Mouse (Mus musculus) R1 (cell line): Measurements from ENCODE around the gene Rgs19.

ENCODE experiments used
- DNase-seq: peaks from one replicate; pipeline ENCODE4 v3.0.0-alpha.2; 2018; ENCODE audit warnings: low read depth, low spot score

Gene Rgs19

DNA sequence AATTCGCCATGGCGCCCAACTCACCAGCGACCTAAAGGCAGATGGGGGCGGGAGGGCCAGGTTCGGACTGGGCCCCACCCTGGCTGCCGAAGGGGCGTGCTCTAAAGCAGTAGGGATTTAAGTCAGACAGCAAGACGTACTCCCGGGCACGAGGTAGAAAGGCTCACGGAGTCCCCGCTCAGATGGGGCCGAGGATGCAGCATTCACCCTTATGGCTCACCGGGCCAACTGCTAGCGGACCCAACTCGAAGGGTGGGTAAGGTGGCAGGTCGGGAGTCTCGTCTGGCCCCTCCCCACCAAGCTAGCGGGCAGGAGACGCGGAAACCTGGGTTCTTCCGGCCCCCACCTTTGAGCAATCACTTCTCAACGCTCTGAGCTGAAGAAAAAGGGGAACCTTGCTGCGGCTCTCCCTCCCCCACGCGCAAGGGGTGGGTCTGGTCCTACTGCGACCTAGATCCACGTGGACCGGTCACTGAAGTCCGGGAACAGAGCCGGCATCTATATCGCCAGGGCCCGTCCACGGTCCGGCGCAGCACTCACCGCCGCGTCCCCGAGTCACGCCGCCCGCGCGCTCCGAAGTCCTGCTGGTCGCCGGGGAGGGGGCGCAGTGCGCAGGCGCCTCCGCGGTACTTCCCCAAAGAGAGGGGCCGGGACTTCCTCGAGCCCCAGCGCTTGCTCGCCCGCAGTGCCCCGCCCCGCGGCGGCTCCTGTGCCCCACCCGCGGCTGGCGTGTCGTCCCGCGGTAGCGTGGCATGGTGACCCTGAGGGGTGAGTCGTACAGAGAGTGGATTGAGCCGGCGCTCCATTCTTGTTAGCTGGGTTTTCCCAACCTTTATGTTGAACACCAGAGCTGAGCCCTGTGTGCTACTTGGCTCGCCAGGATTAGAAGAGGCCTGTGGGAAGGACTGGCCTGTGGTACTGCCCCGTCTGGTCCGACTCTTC, at the start of gene Rgs19:
TSS of gene Rgs19 (minus strand) at position 639 of the 942 bp plus-strand sequence.
- peak; percentile 80 for DNase-seq

DNA sequence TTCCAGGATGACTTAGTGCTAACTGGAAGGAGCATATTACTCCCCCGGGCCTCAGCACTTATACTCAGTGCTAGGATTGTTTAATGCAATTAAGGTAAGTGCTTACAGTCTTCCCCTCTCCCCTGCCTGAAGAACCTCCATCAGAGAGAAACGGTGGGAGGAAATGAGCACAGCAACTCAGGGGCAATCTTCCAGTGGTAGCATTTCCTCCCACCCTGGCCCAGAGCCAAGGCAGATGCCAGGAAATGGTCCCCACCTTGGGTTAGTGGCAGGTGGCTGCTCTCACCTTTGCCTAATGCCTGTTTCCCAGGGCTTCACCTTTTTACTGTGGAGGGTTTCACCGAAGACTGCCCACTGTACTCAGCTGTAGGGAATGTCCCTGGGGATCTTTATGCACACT, 36.3 kb upstream of the Rgs19 start:
- DNase-seq = no peak

GRCm38 (mm10) chr2:181727659-181728262, 34.0 kb upstream of the Rgs19 start:
- DNase-seq = no peak

DNA sequence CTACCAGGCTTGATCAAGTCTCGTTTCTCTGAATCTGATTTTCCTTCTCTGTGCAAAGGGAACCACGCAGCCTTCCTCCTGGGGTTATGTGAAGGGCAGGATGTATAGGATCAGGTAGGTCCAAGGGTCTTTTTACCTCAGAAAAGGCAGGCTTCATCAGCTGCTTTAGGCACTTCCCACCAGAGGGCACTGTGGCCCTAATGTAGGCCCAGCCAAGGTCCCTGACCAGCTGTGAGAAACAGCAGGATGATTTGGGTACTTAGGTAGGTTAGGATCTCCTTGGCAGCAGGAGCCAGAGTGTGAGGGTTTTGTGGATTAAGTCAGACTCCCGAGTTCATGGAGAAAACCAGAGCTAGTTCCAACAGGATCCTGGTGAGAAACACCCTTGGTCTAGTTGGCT, 28.4 kb upstream of the Rgs19 start:
- peak; percentile 44 for DNase-seq

DNA sequence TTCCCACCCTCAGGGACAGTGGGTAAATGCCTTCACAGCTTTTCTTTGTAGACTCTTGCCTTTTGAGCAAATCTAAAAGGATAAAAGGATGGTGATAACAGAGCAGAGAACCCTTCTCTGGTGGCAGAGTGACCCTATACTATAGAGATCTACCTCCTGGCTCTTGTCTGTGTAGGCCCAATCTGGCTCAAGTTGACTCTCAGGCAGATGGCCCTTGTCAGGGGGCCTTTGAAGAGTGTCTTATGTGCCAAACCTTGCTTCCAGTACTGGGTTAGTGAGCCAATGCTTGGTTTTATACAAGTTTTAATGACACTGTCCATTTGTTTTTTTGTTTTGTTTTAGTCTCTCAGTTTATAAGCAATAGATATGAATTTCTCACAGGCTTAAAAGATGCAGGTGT, 27.4 kb upstream of the Rgs19 start:
- no peak for DNase-seq

DNA sequence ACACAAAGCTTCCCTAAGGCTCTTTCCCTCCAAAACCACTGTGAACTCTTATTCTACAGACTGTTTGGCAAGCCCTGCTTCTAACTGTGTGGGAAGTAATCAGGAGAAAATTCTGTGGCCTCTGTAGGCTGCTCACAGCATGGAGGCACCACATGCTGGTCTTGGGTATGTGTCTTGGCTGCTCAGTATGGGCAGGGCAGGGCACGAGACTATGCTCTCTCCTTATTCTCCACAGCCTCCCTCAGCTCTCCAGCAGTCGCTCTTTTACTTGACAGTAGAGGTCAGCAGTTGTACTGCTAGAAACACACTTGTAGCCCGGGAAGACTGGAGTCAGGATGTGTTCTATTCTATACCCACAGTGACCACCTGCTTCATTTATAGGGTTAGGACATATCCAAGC, 26.3 kb upstream of the Rgs19 start:
- no peak for DNase-seq

DNA sequence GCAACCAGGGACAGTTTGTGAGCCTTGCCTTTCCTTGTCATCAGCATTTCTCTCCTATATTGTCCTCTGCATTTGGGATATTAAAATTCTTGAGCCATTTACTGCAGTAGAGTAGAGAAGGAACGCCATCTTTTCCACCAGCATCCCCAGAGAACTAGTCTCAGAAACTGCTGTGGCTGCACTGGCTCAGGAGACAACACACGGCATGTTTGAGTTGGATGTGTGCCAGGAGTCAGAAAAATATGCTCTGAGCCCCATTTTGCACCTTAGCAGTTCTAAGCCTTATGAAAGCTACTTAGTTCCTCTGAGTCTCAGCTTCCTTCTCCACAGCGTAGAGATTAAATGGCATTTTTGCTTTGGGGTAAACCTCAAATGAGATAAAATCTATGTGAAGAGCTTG, 23.2 kb upstream of the Rgs19 start:
- DNase-seq = no peak

DNA sequence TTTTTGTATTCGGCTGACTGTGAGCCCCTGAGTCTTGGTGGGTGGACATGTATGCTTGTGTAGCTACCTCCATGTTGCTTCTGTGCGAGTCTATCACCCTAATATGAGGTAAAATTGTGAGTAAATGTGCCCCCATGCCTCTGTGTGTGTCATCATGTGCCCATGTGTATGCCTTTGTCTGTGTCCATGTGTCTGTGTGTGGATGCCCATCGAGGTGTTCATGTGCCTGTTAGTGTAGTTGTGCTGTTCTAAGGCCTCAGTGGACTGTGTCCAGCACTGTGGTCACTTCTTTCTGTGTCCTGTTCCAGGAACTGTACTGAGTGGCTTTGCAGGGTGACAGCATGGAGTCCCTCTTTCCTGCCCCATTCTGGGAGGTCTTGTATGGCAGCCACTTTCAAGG, 21.6 kb upstream of the Rgs19 start:
- no peak for DNase-seq

GRCm38 (mm10) chr2:181714903-181715326, 21.1 kb upstream of the Rgs19 start, which contains the start of gene Oprl1:
Gene Oprl1, plus strand, starts transcription at chr2:181715016.
- peak; percentile 42 for DNase-seq

DNA sequence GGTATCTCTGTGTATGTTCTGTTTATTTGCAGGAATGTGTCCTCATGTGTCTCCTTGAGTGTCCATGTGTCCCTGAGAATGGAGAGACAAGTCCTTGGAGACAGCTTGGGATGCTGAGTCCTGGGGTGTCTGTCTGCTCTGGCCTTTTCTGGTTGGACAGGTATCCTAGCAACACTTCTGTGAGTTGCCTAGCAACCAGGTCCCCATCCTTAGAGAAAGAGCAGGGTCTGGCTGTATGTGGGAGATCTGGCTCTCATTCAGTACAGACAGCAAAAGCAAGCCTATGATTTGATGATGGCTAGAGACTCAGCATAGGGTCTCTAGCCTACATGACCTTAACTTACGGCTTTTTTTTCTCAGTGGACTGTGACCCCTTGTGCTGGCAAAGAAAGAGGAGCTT, 20.0 kb upstream of the Rgs19 start:
- DNase-seq = peak; percentile 39

DNA sequence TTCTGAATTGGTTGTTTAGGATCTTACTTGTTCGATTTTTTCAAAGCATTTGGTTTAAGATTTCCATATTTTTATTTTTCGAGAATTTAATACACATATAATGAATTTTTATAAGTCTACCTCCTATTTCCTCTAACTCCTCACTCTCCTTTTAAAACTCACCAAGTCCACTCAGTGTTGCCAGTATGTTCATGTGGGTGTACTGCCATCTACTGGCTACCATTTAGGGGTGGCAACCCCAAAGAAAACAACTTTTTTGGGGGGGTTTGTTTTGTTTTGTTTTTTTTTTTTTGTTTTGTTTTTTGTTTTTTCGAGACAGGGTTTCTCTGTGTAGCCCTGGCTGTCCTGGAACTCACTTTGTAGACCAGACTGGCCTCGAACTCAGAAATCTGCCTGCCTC, 12.9 kb upstream of the Rgs19 start:
- DNase-seq = no peak

GRCm38 (mm10) chr2:181698241-181698640, 4.5 kb upstream of the Rgs19 start, which contains the start of gene Lkaaear1:
Gene Lkaaear1, minus strand, starts transcription at chr2:181698442.
- peak; percentile 70 for DNase-seq

DNA sequence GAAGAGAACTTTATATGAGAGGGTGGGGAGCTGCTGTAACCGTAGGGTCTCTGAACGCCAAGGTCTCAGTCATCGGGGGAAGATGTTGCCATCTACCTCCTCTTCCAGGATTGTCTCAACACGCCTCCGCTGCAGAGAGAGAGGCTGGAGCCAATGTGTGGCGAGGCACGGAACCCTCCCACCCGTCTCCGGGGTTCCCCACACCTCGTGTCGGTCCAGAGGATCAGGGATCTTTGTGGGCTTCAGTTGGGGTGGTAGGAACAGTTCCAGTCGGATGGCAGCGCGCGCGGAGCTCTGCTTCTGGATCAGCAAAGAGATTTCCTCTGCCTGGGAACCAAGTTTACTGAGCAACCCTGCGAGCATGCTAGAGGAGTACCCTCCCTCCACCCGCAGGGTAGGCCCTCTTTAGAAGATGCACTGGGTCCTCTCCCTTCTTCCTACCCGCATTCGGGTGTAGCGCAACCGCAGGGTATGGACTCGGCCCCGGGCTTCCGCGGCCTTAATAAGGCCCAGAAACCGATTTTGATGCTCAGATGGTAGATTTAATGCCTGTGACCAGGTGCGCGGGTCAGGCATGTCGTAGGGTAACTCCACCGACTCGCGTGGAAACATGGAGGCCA, 3.1 kb upstream of the Rgs19 start:
- peak; percentile 51 for DNase-seq

- no peak for DNase-seq
Observed at GRCm38 (mm10) chr2:181695776-181696175, 2.0 kb upstream of the Rgs19 start.

- no peak for DNase-seq
Observed at GRCm38 (mm10) chr2:181694581-181694980, 804 bp upstream of the Rgs19 start.

GRCm38 (mm10) chr2:181692304-181692703, 1.5 kb downstream of the Rgs19 start:
- no peak for DNase-seq

- DNase-seq = no peak
Observed at GRCm38 (mm10) chr2:181691571-181691970, 2.2 kb downstream of the Rgs19 start.

DNA sequence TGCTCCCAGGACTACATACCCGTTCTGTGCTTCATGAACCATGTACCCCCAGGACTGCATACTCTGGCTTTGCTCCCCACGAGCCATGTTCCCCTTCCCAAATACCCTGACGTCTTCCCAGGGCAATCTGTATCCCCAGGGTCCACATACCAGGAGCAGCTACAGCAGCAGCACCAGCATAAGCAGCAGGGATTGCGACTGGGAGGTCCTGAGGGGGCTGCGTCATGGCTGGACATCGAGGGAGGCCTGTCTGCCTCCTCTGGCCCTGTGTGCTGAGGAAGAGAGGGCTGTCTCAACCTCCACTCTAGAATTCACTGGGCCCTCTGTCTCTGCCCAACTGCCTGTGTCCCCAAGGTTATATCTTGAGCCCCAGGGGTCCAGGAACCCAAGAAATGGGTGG, 2.7 kb downstream of the Rgs19 start:
- no peak for DNase-seq

DNA sequence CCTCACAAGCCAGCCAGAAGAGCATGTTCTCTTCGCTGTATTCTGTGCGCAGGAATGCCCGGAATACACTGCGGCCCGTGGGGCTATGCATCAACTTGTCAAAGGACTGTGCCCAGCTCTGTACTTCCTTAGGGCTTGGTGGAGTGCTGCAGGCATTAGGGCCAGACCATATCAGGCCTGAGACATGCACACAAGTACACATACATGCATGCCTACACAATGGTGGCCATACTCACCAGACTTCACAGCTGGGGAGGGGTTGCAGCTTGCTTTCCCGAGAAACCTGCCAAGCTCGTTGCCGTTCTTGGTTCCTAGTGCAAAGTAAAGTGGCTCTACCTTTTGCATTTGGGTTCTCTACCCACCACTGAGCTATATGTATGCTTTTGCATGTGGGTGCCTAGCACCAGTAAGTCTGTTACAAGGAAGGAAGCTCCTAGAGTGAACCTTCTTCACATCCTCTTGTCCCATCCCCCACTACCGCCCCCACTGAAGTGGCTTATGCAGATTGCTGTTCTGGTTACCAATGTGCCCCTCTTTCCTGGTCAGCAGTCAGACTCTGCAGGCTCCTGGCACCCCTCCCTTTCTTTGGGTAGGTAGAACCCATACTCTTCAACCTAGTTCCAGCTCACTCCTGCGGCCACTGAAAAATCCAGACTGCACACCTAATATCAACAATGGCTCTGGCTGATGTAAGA, 4.2 kb downstream of the Rgs19 start:
- no peak for DNase-seq

DNA sequence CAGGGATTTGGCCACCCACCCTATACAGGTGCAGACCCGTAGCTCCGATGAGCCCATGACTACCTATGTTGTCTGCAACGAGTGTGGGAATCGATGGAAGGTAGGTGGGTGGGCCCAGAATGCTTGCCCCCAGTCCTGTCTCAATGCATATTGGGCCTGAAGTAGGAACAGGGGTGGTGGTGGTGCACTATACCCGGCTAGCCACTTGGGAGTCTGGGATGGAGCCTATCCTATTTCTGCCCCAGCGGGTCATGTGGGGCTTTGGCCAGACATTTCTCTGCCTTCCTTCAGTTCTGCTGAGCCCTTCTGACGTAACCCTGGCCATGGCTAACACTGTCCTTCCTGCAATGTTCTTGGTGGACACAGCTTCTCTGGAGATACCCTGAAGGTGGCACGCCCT, 6.2 kb downstream of the Rgs19 start:
- DNase-seq = no peak

DNA sequence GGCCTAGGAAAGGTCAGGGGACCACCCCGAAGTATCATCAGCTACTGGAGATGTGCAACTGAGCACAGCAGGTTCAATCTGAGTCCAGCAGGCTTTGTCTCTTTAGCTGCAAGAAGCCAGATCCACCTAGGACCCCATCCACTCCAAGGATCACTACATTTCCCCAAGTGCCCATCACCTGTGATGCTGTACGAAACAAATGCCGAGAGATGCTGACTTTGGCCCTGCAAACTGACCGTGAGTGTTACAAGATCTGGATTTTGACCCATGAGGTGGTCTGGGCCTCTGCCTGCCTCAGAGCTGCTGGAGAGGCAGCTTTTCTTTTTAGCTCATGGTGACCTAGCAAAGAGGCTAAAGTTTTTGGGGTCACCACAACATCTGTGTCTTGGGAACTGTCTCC, 8.1 kb downstream of the Rgs19 start:
- DNase-seq = no peak

DNA sequence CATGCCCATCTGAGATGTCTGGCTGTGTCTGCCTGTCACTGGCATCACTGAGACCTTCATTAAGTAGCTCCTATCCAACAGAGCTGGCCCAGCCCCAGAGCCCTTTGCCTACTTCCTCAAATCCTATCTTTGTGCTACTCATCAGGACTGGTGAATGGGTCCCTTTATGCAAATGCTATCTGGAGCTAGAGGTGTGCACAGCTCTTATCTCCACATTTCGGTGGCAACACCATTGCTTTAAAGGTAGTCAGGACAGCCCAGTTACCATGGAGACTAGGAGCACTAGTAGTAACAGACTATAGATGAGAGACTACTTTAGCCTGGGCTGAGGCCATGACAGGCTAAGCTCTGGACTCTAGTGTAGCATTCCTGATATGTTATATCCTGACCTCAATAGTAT, 9.1 kb downstream of the Rgs19 start:
- no peak for DNase-seq
